Mouse (Mus musculus): ENCODE data around the gene Fermt1. TPM values are rescaled to one million over a fixed set of nuclear protein-coding genes. Genes with fewer than 3 reads are reported as not detected.

The Fermt1 gene
- polyA plus RNA-seq, 1 experiment: 13.7 TPM

GRCm38 (mm10) chr2:132863325-132863724, 82.4 kb downstream of the Fermt1 start:
- H3K27ac ChIP-seq (ENCODE audit: insufficient read depth, low read depth, low read length): no peak overlapping the region
- no peaks in the 10 kb centered on the region for H3K27me3 ChIP-seq (replicated peaks; ENCODE audit: control insufficient read depth, insufficient read depth, low read length)
- DNase-seq: no peak
- no peaks in the 10 kb centered on the region for H3K4me1 ChIP-seq (ENCODE audit: control insufficient read depth, insufficient read depth, low read length)
- WGBS: 96% methylated on average over 2 of the region's 2 CpGs
- no peak overlapping the region for H3K4me3 ChIP-seq (ENCODE audit: insufficient read depth, low read depth, low read length)
- peaks cover 2% of the 10 kb centered on the region for H3K36me3 ChIP-seq (ENCODE audit: control insufficient read depth, insufficient read depth, low read length)
- TF ChIP-seq POLR2A (IDR thresholded peaks at IDR 0.05; ENCODE audit: low read depth, low read length) (no peak), CTCF (conservative IDR thresholded peaks at IDR 0.05; ENCODE audit: insufficient read depth, insufficient read length, low read depth, low read length) (no peak)

DNA sequence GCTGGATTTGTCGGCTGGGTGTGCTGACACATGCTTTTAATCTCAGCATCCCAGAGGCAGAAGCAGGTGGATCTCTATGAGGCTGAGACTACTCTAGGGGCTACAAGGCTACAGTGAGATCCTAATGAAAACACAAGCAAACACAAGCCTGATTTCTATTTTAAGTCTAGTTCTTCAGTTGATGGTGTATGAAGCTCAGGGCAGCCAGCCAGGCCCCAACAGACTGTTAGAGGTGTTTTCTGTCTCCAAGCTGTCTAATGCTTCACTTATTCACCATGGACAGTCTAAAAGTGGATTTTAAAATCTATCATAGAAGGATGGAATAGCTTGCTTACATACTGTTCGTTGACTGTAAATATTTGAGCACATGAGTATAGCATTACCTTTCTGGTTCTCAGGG, 84.2 kb downstream of the Fermt1 start:
- no peaks in the 10 kb centered on the region for H3K27me3 ChIP-seq (replicated peaks; ENCODE audit: control insufficient read depth, insufficient read depth, low read length)
- 94% methylated on average over 2 of the region's 2 CpGs for WGBS
- no peaks in the 10 kb centered on the region for H3K4me1 ChIP-seq (ENCODE audit: control insufficient read depth, insufficient read depth, low read length)
- peaks cover 2% of the 10 kb centered on the region for H3K36me3 ChIP-seq (ENCODE audit: control insufficient read depth, insufficient read depth, low read length)
- H3K4me3 ChIP-seq (ENCODE audit: insufficient read depth, low read depth, low read length): no peak overlapping the region
- TF ChIP-seq CTCF (conservative IDR thresholded peaks at IDR 0.05; ENCODE audit: insufficient read depth, insufficient read length, low read depth, low read length) (no peak), POLR2A (IDR thresholded peaks at IDR 0.05; ENCODE audit: low read depth, low read length) (no peak)
- no peak for DNase-seq
- no peak overlapping the region for H3K27ac ChIP-seq (ENCODE audit: insufficient read depth, low read depth, low read length)

DNA sequence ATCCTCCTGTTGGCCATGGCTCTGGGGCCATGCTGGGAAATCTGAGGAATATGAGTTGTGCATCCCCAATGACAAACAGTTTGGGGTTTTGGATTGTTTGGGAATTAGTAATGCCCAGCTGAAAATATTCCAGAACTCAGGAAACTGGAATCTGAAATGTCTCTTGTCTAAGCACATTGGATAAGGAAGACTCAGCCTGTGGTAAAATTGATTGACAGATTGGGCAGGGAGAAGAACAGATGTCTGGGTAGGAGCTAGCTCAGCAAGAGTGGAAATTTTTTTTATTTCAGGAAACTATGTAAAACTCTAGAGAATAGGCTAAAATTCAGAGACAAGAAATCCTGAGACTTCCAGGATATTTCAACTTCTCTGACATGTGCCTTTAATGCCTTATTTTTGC, 85.3 kb downstream of the Fermt1 start:
- H3K27ac ChIP-seq (ENCODE audit: insufficient read depth, low read depth, low read length): no peak overlapping the region
- TF ChIP-seq CTCF (conservative IDR thresholded peaks at IDR 0.05; ENCODE audit: insufficient read depth, insufficient read length, low read depth, low read length) (no peak), POLR2A (IDR thresholded peaks at IDR 0.05; ENCODE audit: low read depth, low read length) (no peak)
- no peaks in the 10 kb centered on the region for H3K4me1 ChIP-seq (ENCODE audit: control insufficient read depth, insufficient read depth, low read length)
- H3K27me3 ChIP-seq (replicated peaks; ENCODE audit: control insufficient read depth, insufficient read depth, low read length): no peaks in the 10 kb centered on the region
- no peak for DNase-seq
- no peak overlapping the region for H3K4me3 ChIP-seq (ENCODE audit: insufficient read depth, low read depth, low read length)
- no peaks in the 10 kb centered on the region; the same call in none of the 2 replicates for H3K36me3 ChIP-seq (ENCODE audit: control insufficient read depth, insufficient read depth, low read length)

- H3K4me3 ChIP-seq (ENCODE audit: insufficient read depth, low read depth, low read length): no peak overlapping the region
- no peaks in the 10 kb centered on the region for H3K27me3 ChIP-seq (replicated peaks; ENCODE audit: control insufficient read depth, insufficient read depth, low read length)
- H3K4me1 ChIP-seq (ENCODE audit: control insufficient read depth, insufficient read depth, low read length): no peaks in the 10 kb centered on the region
- no peaks in the 10 kb centered on the region; the same call in 1 of the 2 replicates for H3K36me3 ChIP-seq (ENCODE audit: control insufficient read depth, insufficient read depth, low read length)
- WGBS: 76% methylated on average over 5 of the region's 5 CpGs
- no peak overlapping the region for H3K27ac ChIP-seq (ENCODE audit: insufficient read depth, low read depth, low read length)
- no peak for TF ChIP-seq CTCF (conservative IDR thresholded peaks at IDR 0.05; ENCODE audit: insufficient read depth, insufficient read length, low read depth, low read length)
- TF ChIP-seq POLR2A (IDR thresholded peaks at IDR 0.05; ENCODE audit: low read depth, low read length): no peak
- DNase-seq: no peak
Measured at GRCm38 (mm10) chr2:132856333-132856732, 89.4 kb downstream of the Fermt1 start.

Other genes starting within 250 kb of the Fermt1 start
- 0.04 and 0.19 TPM in 2 replicates for gene Chgb, start 164.6 kb downstream of the Fermt1 start, polyA plus RNA-seq (2012; rRNA removed)
- gene Trmt6, start 129.9 kb downstream of the Fermt1 start, polyA plus RNA-seq (2012; rRNA removed): 2.9 and 4.3 TPM in 2 replicates
- 0.77 and 0.88 TPM in 2 replicates for gene Mcm8, start 129.8 kb downstream of the Fermt1 start, polyA plus RNA-seq (2012; rRNA removed)
- gene Crls1, start 99.2 kb downstream of the Fermt1 start, polyA plus RNA-seq (2012; rRNA removed): 32.6 and 37.4 TPM in 2 replicates
- 0.79 and 0.86 TPM in 2 replicates for gene Lrrn4, start 65.0 kb downstream of the Fermt1 start, polyA plus RNA-seq (2012; rRNA removed)